Mouse (Mus musculus) heart, postnatal 4 days (tissue): ENCODE measurements around the gene Olfr1386. TPM values are rescaled to one million over a fixed set of nuclear protein-coding genes. Genes with fewer than 3 reads are reported as not detected.
"Not testable (repeated sequence)": the region's sequence is repeated elsewhere in the genome, so short reads cannot be mapped to it uniquely, and the experiment has no call there.

ENCODE experiments used
- DNase-seq: peaks from one replicate; pipeline ENCODE4 v3.0.0; 2021
- total RNA-seq, 2 experiments: library from RNA; stranded (reverse); gene quantifications; 2 replicates each; pipeline ENCODE4 v1.2.3; 2021

Olfr1386 gene
- total RNA-seq = not detected

GRCm38 (mm10) chr11:49464746-49465145, at the start of gene Olfr1386:
TSS of gene Olfr1386 (plus strand) at chr11:49465046.
- DNase-seq = not testable (repeated sequence)

GRCm38 (mm10) chr11:49422767-49423166, 42.1 kb upstream of the Olfr1386 start, which contains the start of gene Olfr1389:
TSS of gene Olfr1389 (plus strand) at chr11:49423067.
- no peak for DNase-seq

- DNase-seq = no peak
These were observed 39.5 kb upstream of the Olfr1386 start for GRCm38 (mm10) chr11:49425257-49425927.

GRCm38 (mm10) chr11:49429641-49430040, 35.2 kb upstream of the Olfr1386 start:
- no peak for DNase-seq

GRCm38 (mm10) chr11:49436411-49436810, 28.4 kb upstream of the Olfr1386 start, which contains the start of gene Olfr1388:
TSS of gene Olfr1388 (plus strand) at chr11:49436624.
- peak; percentile 66 for DNase-seq

- DNase-seq = no peak
These were observed 9.8 kb upstream of the Olfr1386 start, which contains the start of gene Olfr1387 for GRCm38 (mm10) chr11:49455043-49455442. TSS of gene Olfr1387 (plus strand) at chr11:49455343.

- DNase-seq = no peak
These were observed 21.1 kb downstream of the Olfr1386 start for GRCm38 (mm10) chr11:49485973-49486372.

- not testable (repeated sequence) for DNase-seq
These were observed 23.9 kb downstream of the Olfr1386 start, which contains the start of gene Olfr1385 for GRCm38 (mm10) chr11:49488770-49489169. TSS of gene Olfr1385 (plus strand) at chr11:49489070.

- no peak for DNase-seq
These were observed 53.2 kb downstream of the Olfr1386 start for GRCm38 (mm10) chr11:49518086-49518485.

GRCm38 (mm10) chr11:49519348-49519747, 54.5 kb downstream of the Olfr1386 start, which contains the start of gene Olfr1383:
TSS of gene Olfr1383 (plus strand) at chr11:49519648.
- DNase-seq = no peak

Other genes starting within 250 kb of the Olfr1386 start
- 10 to 100 TPM; 71.2 to 76.7 TPM for gene Mgat1, start 220.9 kb upstream of the Olfr1386 start, total RNA-seq
- under 1 TPM; 0.23 to 0.33 TPM for gene Olfr1393, start 186.7 kb upstream of the Olfr1386 start, total RNA-seq
- gene Olfr1392, start 179.8 kb upstream of the Olfr1386 start, total RNA-seq = under 1 TPM in 1 of 2 experiments, not detected in 1; 0.11 TPM
- not detected for gene Olfr10, start 160.3 kb upstream of the Olfr1386 start, total RNA-seq
- gene Olfr1391, start 142.3 kb upstream of the Olfr1386 start, total RNA-seq = not detected
- not detected for gene Olfr1390, start 129.9 kb upstream of the Olfr1386 start, total RNA-seq
- gene Olfr1389, start 42.0 kb upstream of the Olfr1386 start, total RNA-seq = not detected
- gene Olfr1388, start 28.4 kb upstream of the Olfr1386 start, total RNA-seq = not detected
- gene Olfr1387, start 9.7 kb upstream of the Olfr1386 start, total RNA-seq = not detected
- not detected for gene Olfr1385, start 24.0 kb downstream of the Olfr1386 start, total RNA-seq
- gene Olfr1384, start 41.7 kb downstream of the Olfr1386 start, total RNA-seq = not detected
- under 1 TPM; 0.36 to 0.79 TPM for gene Olfr1383, start 54.6 kb downstream of the Olfr1386 start, total RNA-seq
- gene Olfr1382, start 63.2 kb downstream of the Olfr1386 start, total RNA-seq = not detected
- gene Olfr1381, start 78.4 kb downstream of the Olfr1386 start, total RNA-seq = not detected
- gene Olfr1380, start 91.8 kb downstream of the Olfr1386 start, total RNA-seq = not detected
- 10 to 100 TPM; 14.7 to 19.0 TPM for gene Flt4, start 144.2 kb downstream of the Olfr1386 start, total RNA-seq
- gene Scgb3a1, start 198.6 kb downstream of the Olfr1386 start, total RNA-seq = not detected
- gene Cnot6, start 247.7 kb downstream of the Olfr1386 start, total RNA-seq = 10 to 100 TPM; 64.2 to 67.9 TPM